8 mouse cellular contexts compared by ENCODE assay signal in genomic region chr11:102224686-102225085, GRCm38 (mm10). TPM values are rescaled to one million over a fixed set of nuclear protein-coding genes. Genes with fewer than 3 reads are reported as not detected.
DNase-seq lines count a peak whose midpoint lies in the region; ATAC-seq and TF ChIP-seq lines count a peak whose summit lies in the region.

No protein-coding gene starts in this region.

- H3K36me3 ChIP-seq in heart, embryonic 12.5 days, result peaks cover 11% of the 10 kb centered on the region
- peaks cover 26% of the 10 kb centered on the region for H3K36me3 ChIP-seq in limb, embryonic 14.5 days (ENCODE audit: control insufficient read depth, insufficient read depth, low read length)
- no peaks in the 10 kb centered on the region for H3K36me3 ChIP-seq in small intestine, adult 2 months (ENCODE audit: control insufficient read depth, insufficient read depth, low read length)

- no peaks in the 10 kb centered on the region for H3K9me3 ChIP-seq in heart, embryonic 12.5 days (replicated peaks)
- H3K9me3 ChIP-seq in limb, embryonic 14.5 days (ENCODE audit: control insufficient read depth, low read length), result no peaks in the 10 kb centered on the region

- H3K27ac ChIP-seq in heart, embryonic 12.5 days (ENCODE audit: poor library complexity, severe bottlenecking), result no peak overlapping the region
- H3K27ac ChIP-seq in limb, embryonic 14.5 days (replicated peaks; ENCODE audit: low read depth, low read length), result no peak overlapping the region
- no peak overlapping the region for H3K27ac ChIP-seq in small intestine, adult 2 months (ENCODE audit: insufficient read depth, low read depth, low read length)

- no peak for TF ChIP-seq CTCF in small intestine, adult 2 months (IDR thresholded peaks at IDR 0.05; ENCODE audit: extremely low read depth, insufficient read length, insufficient replicate concordance, low read depth, low read length)

- no peak for TF ChIP-seq POLR2A in limb, embryonic 14.5 days (IDR thresholded peaks at IDR 0.05; ENCODE audit: borderline replicate concordance, extremely low read depth, insufficient read depth, insufficient read length)
- TF ChIP-seq POLR2A in small intestine, adult 2 months (IDR thresholded peaks at IDR 0.05; ENCODE audit: low read depth, low read length), result no peak

- H3K27me3 ChIP-seq in heart, embryonic 12.5 days (replicated peaks), result no peaks in the 10 kb centered on the region
- H3K27me3 ChIP-seq in limb, embryonic 14.5 days (ENCODE audit: control insufficient read depth, insufficient read depth, low read length), result no peaks in the 10 kb centered on the region
- no peaks in the 10 kb centered on the region for H3K27me3 ChIP-seq in small intestine, adult 2 months (ENCODE audit: control insufficient read depth, insufficient read depth, low read length)

- peak; percentile 97 for DNase-seq in heart, adult 11 months
- DNase-seq in heart, postnatal 25 days (ENCODE audit: low spot score), result no peak
- peak; percentile 67 for DNase-seq in adrenal gland, adult 8-10 months
- DNase-seq in limb, embryonic 14.5 days (ENCODE audit: low spot score), result no peak
- DNase-seq in layer of hippocampus, adult 9-10 months (ENCODE audit: low spot score), result no peak

- ATAC-seq in heart, embryonic 12.5 days (ENCODE audit: insufficient number of reproducible peaks, low FRiP score), result no peak
- no peak for ATAC-seq in limb, embryonic 14.5 days (ENCODE audit: low FRiP score, low read depth)
- no peak for ATAC-seq in megakaryocyte-erythroid progenitor cell, adult 5-6 weeks (replicated peaks; ENCODE audit: low FRiP score, low TSS enrichment, poor library complexity, severe bottlenecking)

- H3K4me1 ChIP-seq in heart, embryonic 12.5 days (replicated peaks), result peaks cover 94% of the 10 kb centered on the region
- peaks cover 43% of the 10 kb centered on the region for H3K4me1 ChIP-seq in limb, embryonic 14.5 days (ENCODE audit: control insufficient read depth, insufficient read depth, low read length)
- H3K4me1 ChIP-seq in small intestine, adult 2 months (ENCODE audit: control insufficient read depth, insufficient read depth, insufficient read length, low read length), result peaks cover 17% of the 10 kb centered on the region

- WGBS in heart, embryonic 12.5 days, result 6% methylated on average over 22 of the region's 22 CpGs
- 12% methylated on average over 22 of the region's 22 CpGs for WGBS in limb, embryonic 14.5 days
- WGBS in small intestine, adult 2 months, result 46% methylated on average over 22 of the region's 22 CpGs

- intact Hi-C loops in heart, postnatal 25 days (cut with DNase I), result no loop called here

- peak overlapping the region; percentile 11 for H3K9ac ChIP-seq in heart, embryonic 12.5 days
- H3K9ac ChIP-seq in limb, embryonic 14.5 days (ENCODE audit: low read depth, low read length, severe bottlenecking), result peak overlapping the region; percentile 34

- peak overlapping the region; percentile 19 for H3K4me3 ChIP-seq in heart, embryonic 12.5 days
- H3K4me3 ChIP-seq in limb, embryonic 14.5 days (replicated peaks; ENCODE audit: low read length), result 0 out of 2 replicates have a peak overlapping the region, but pooled peaks have one; percentile 4
- H3K4me3 ChIP-seq in small intestine, adult 2 months (ENCODE audit: low read depth, low read length), result peak overlapping the region; percentile 8; the same call in 1 of the 2 replicates

- peak overlapping the region; percentile 63 for H3K4me2 ChIP-seq in heart, embryonic 12.5 days
- peak overlapping the region; percentile 37; the same call in 1 of the 2 replicates for H3K4me2 ChIP-seq in limb, embryonic 14.5 days (replicated peaks; ENCODE audit: low read depth, low read length, severe bottlenecking)

RNA-seq across cellular contexts. Expression of gene Hdac5, which starts 5.3 kb away (rescaled TPM):
- 100 to 1,000 TPM; 129 to 136 TPM for total RNA-seq in heart, postnatal 25 days (2021)
- total RNA-seq in adrenal gland, adult 8-10 months (2022), result 100 to 1,000 TPM; 100 to 175 (median 132) TPM
- 92.2 and 95.9 TPM in 2 replicates for polyA plus RNA-seq in heart, embryonic 12.5 days (2016; fragmentation: Nextera tagmentation; extraction: Ambion mirVana)
- 86.2 and 149 TPM in 2 replicates for polyA plus RNA-seq in limb, embryonic 14.5 days (2012; rRNA removed)
- 46.7 and 57.4 TPM in 2 replicates for polyA plus RNA-seq in limb, embryonic 14.5 days (2014; fragmentation: Nextera tagmentation; extraction: Ambion mirVana)
- polyA plus RNA-seq in small intestine, adult 2 months (2012; rRNA removed), result 82.5 and 102 TPM in 2 replicates
- total RNA-seq in megakaryocyte-erythroid progenitor cell, adult 5-6 weeks (2014; fragmentation: Nextera tagmentation), result 10.7 and 16.6 TPM in 2 replicates
- 6.1 and 11.4 TPM in 2 replicates for total RNA-seq in megakaryocyte-erythroid progenitor cell, adult 5-6 weeks (2017)

RNA-seq across cellular contexts. Expression of gene BC030867, which starts 24.0 kb away (rescaled TPM):
- total RNA-seq in heart, postnatal 25 days (2021), result under 1 TPM; 0.10 to 0.39 TPM
- under 1 TPM; 0.41 to 0.83 (median 0.56) TPM for total RNA-seq in adrenal gland, adult 8-10 months (2022)
- polyA plus RNA-seq in heart, embryonic 12.5 days (2016; fragmentation: Nextera tagmentation; extraction: Ambion mirVana), result 14.0 and 14.3 TPM in 2 replicates
- polyA plus RNA-seq in limb, embryonic 14.5 days (2012; rRNA removed), result 14.2 and 15.4 TPM in 2 replicates
- 11.8 and 11.9 TPM in 2 replicates for polyA plus RNA-seq in limb, embryonic 14.5 days (2014; fragmentation: Nextera tagmentation; extraction: Ambion mirVana)
- polyA plus RNA-seq in small intestine, adult 2 months (2012; rRNA removed), result 2.4 and 5.2 TPM in 2 replicates
- total RNA-seq in megakaryocyte-erythroid progenitor cell, adult 5-6 weeks (2014; fragmentation: Nextera tagmentation), result 36.4 and 48.1 TPM in 2 replicates
- 7.5 and 12.3 TPM in 2 replicates for total RNA-seq in megakaryocyte-erythroid progenitor cell, adult 5-6 weeks (2017)

RNA-seq across cellular contexts. Expression of gene G6pc3, which starts 35.3 kb away (rescaled TPM):
- 10 to 100 TPM; 40.3 to 41.8 TPM for total RNA-seq in heart, postnatal 25 days (2021)
- 100 to 1,000 TPM; 143 to 173 (median 158) TPM for total RNA-seq in adrenal gland, adult 8-10 months (2022)
- polyA plus RNA-seq in heart, embryonic 12.5 days (2016; fragmentation: Nextera tagmentation; extraction: Ambion mirVana), result 27.1 and 28.0 TPM in 2 replicates
- 42.7 and 60.4 TPM in 2 replicates for polyA plus RNA-seq in limb, embryonic 14.5 days (2012; rRNA removed)
- 27.6 and 33.7 TPM in 2 replicates for polyA plus RNA-seq in limb, embryonic 14.5 days (2014; fragmentation: Nextera tagmentation; extraction: Ambion mirVana)
- polyA plus RNA-seq in small intestine, adult 2 months (2012; rRNA removed), result 41.0 and 53.8 TPM in 2 replicates
- total RNA-seq in megakaryocyte-erythroid progenitor cell, adult 5-6 weeks (2014; fragmentation: Nextera tagmentation), result 71.5 and 93.3 TPM in 2 replicates
- total RNA-seq in megakaryocyte-erythroid progenitor cell, adult 5-6 weeks (2017), result 39.9 and 59.4 TPM in 2 replicates

RNA-seq across cellular contexts. Expression of gene Lsm12, which starts 39.6 kb away (rescaled TPM):
- 10 to 100 TPM; 46.6 to 51.5 TPM for total RNA-seq in heart, postnatal 25 days (2021)
- 10 to 100 TPM; 67.2 to 86.9 (median 81.0) TPM for total RNA-seq in adrenal gland, adult 8-10 months (2022)
- 90.9 and 94.3 TPM in 2 replicates for polyA plus RNA-seq in heart, embryonic 12.5 days (2016; fragmentation: Nextera tagmentation; extraction: Ambion mirVana)
- 38.5 and 40.0 TPM in 2 replicates for polyA plus RNA-seq in limb, embryonic 14.5 days (2012; rRNA removed)
- 83.8 and 86.0 TPM in 2 replicates for polyA plus RNA-seq in limb, embryonic 14.5 days (2014; fragmentation: Nextera tagmentation; extraction: Ambion mirVana)
- polyA plus RNA-seq in small intestine, adult 2 months (2012; rRNA removed), result 8.3 and 18.7 TPM in 2 replicates
- 110 TPM in 2 replicates for total RNA-seq in megakaryocyte-erythroid progenitor cell, adult 5-6 weeks (2014; fragmentation: Nextera tagmentation)
- 71.3 and 94.9 TPM in 2 replicates for total RNA-seq in megakaryocyte-erythroid progenitor cell, adult 5-6 weeks (2017)

RNA-seq across cellular contexts. Expression of gene Asb16, which starts 43.9 kb away (rescaled TPM):
- under 1 TPM; 0.61 to 0.68 TPM for total RNA-seq in heart, postnatal 25 days (2021)
- total RNA-seq in adrenal gland, adult 8-10 months (2022), result 1 to 10 TPM in 2 of 4 experiments, under 1 TPM in 2; 0.20 to 1.2 (median 0.78) TPM
- 0.06 and 0.13 TPM in 2 replicates for polyA plus RNA-seq in heart, embryonic 12.5 days (2016; fragmentation: Nextera tagmentation; extraction: Ambion mirVana)
- 2.2 and 2.8 TPM in 2 replicates for polyA plus RNA-seq in limb, embryonic 14.5 days (2012; rRNA removed)
- polyA plus RNA-seq in limb, embryonic 14.5 days (2014; fragmentation: Nextera tagmentation; extraction: Ambion mirVana), result 0.25 and 0.48 TPM in 2 replicates
- polyA plus RNA-seq in small intestine, adult 2 months (2012; rRNA removed), result 0.29 and 1.8 TPM in 2 replicates
- 2.2 and 2.5 TPM in 2 replicates for total RNA-seq in megakaryocyte-erythroid progenitor cell, adult 5-6 weeks (2014; fragmentation: Nextera tagmentation)
- total RNA-seq in megakaryocyte-erythroid progenitor cell, adult 5-6 weeks (2017), result 0.84 and 1.3 TPM in 2 replicates

Comparison
In these comparisons a context has a peak if more than half of its experiments do, and no peak if none do; other contexts are left out.
1. DNase-seq: peak in heart, adult 11 months (single experiment) and adrenal gland, adult 8-10 months (single experiment); none in heart, postnatal 25 days (single experiment), limb, embryonic 14.5 days (single experiment) and layer of hippocampus, adult 9-10 months (single experiment).
2. RNA of gene Hdac5, which starts 5.3 kb away (total RNA-seq): 100 to 175 TPM in adrenal gland, adult 8-10 months and 129 to 136 TPM in heart, postnatal 25 days; 6.1 to 16.6 TPM in megakaryocyte-erythroid progenitor cell, adult 5-6 weeks; every median in the first group is over 4 times any median in the second.
3. RNA of gene BC030867, which starts 24.0 kb away (total RNA-seq): 7.5 to 48.1 TPM in megakaryocyte-erythroid progenitor cell, adult 5-6 weeks; 0.41 to 0.83 TPM in adrenal gland, adult 8-10 months and 0.10 to 0.39 TPM in heart, postnatal 25 days; every median in the first group is over 4 times any median in the second.
4. Peak in every context shown above with its lines, with median percentiles within 50 percentile points of each other: H3K4me3 ChIP-seq.